Mouse (Mus musculus) lung, adult 2 months (tissue): ENCODE data around the gene Marveld3. TPM values are rescaled to one million over a fixed set of nuclear protein-coding genes. Genes with fewer than 3 reads are reported as not detected.

ENCODE experiments used
- DNase-seq: peaks from one replicate; pipeline ENCODE4 v3.0.0; 2022
- H3K4me1 ChIP-seq: fragments of 200-500 bp; 2 replicates; pipeline ENCODE4 v1.6.1; 2011; ENCODE audit warnings: low read length; ENCODE audit not compliant: control insufficient read depth, insufficient read depth
- H3K4me3 ChIP-seq: fragments of 200-500 bp; replicated peaks from 2 replicates; pipeline ENCODE3; 2011; ENCODE audit warnings: low read depth, mild to moderate bottlenecking, control low read depth, low read length; ENCODE audit errors: extremely low read depth
- CTCF ChIP-seq: fragments of 200-500 bp; IDR thresholded peaks from 2 replicates; pipeline ENCODE4 v1.5.1; 2011; ENCODE audit warnings: mild to moderate bottlenecking, low read length, control low read depth; ENCODE audit not compliant: insufficient read depth
- POLR2A ChIP-seq: fragments of 200-500 bp; IDR thresholded peaks from 2 replicates; pipeline ENCODE4 v1.6.1; 2011; ENCODE audit warnings: low read depth, mild to moderate bottlenecking, control low read depth, low read length, borderline replicate concordance; ENCODE audit errors: extremely low read depth
- WGBS: fragments of 180-500 bp; shearing (Covaris S2); methylation state at CpG from one replicate; pipeline ENCODE4 v1.1.7; 2018; 5-methylcytosine and 5-hydroxymethylcytosine counted together
- polyA plus RNA-seq: library from polyadenylated mRNA; depleted of rRNA; stranded (reverse); fragments of >200 nt; gene quantifications from 2 replicates; pipeline ENCODE4 v1.2.3, GENCODE M21; 2012

Gene Marveld3
- polyA plus RNA-seq, 1 experiment, result 5.9 TPM

DNA sequence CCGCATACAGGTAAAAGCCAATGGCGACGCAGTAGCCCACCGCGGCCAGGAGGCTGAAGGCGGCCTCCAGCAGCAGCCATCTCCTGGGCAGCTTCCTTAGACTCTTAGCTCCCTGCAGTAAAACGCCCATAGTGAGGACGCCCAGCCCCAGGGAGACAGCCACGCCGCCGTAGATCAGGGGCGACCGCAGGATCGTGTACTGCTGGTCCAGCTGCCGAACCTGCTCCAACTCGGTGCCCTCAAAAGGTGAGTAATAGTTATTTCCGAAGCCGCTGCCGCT is 13.8 kb downstream of the Marveld3 start:
- Histone ChIP-seq H3K4me1 (0 out of 2 replicates have a peak, but pooled peaks cover 2% of the 10 kb centered on the region), H3K4me3 (no peak overlapping the region)
- TF ChIP-seq POLR2A (no peak), CTCF (no peak)
- DNase-seq, result no peak
- 14% methylated on average over 19 of the region's 19 CpGs for WGBS

DNA sequence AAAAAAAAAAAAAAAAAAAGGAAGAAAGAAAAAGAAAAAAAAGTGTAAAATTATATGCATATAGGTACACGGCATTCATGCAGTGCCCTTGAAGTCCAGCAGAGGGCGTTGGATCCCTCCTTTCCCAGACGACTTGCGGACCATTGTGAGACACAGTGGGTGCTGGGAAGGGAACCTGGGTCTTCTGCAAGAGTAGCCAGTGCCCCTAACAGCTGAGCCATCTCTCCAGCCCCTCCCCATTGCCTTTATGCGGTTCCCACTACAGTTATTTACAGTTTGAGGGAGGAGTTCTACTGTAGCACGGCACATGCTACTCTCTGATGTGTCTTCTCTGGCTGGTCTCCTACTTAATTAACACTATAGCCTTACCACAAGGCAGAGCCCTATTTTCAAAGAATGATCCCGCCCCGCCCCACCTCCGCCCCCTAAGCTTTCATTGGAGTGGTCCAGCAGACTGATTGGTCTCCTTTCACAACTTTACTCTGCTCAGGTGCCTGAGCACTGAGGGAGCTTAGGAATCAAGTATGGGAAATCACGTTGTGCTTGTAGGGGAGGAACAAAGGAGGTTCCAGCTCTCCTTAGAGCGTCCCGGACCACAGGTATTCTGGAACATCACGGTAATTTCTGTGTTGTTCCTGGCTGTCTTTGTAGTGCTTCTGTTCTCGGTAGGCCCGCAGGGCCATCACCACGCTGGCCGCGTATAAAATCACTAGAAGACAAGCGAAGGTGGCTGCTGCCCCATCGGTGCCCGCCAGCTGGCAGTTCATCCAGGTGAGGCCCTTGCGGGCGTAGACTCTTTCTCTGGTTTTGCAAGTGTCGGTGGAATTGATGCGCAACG is 14.3 kb downstream of the Marveld3 start:
- no peak overlapping the region for H3K4me3 ChIP-seq
- peak; percentile 43 for DNase-seq

GRCm38 (mm10) chr8:109946272-109946671 is 15.7 kb downstream of the Marveld3 start:
- Histone ChIP-seq H3K4me3 (no peak overlapping the region), H3K4me1 (0 out of 2 replicates have a peak, but pooled peaks cover 2% of the 10 kb centered on the region)
- TF ChIP-seq POLR2A (no peak), CTCF (no peak)
- WGBS, result 87% methylated on average over 7 of the region's 7 CpGs
- DNase-seq, result no peak

More for the DNA sequence above, 14.3 kb downstream of the Marveld3 start:
- WGBS, result 10% methylated on average over 26 of the region's 26 CpGs
- TF ChIP-seq POLR2A (no peak), CTCF (peak; percentile 65)
- 0 out of 2 replicates have a peak, but pooled peaks cover 2% of the 10 kb centered on the region for H3K4me1 ChIP-seq

- WGBS, result 50% methylated on average over 7 of the region's 7 CpGs
- H3K4me1 ChIP-seq, result 0 out of 2 replicates have a peak, but pooled peaks cover 2% of the 10 kb centered on the region
- no peak overlapping the region for H3K4me3 ChIP-seq
- TF ChIP-seq POLR2A (no peak), CTCF (no peak)
- DNase-seq, result no peak
Observed at GRCm38 (mm10) chr8:109945694-109946093, 16.3 kb downstream of the Marveld3 start.

- no peak for TF ChIP-seq CTCF
- no peak for TF ChIP-seq POLR2A
- DNase-seq, result no peak
- 48% methylated on average over 9 of the region's 9 CpGs for WGBS
- 0 out of 2 replicates have a peak, but pooled peaks cover 2% of the 10 kb centered on the region for H3K4me1 ChIP-seq
- no peak overlapping the region for H3K4me3 ChIP-seq
Observed at GRCm38 (mm10) chr8:109945153-109945632, 16.8 kb downstream of the Marveld3 start.

DNA sequence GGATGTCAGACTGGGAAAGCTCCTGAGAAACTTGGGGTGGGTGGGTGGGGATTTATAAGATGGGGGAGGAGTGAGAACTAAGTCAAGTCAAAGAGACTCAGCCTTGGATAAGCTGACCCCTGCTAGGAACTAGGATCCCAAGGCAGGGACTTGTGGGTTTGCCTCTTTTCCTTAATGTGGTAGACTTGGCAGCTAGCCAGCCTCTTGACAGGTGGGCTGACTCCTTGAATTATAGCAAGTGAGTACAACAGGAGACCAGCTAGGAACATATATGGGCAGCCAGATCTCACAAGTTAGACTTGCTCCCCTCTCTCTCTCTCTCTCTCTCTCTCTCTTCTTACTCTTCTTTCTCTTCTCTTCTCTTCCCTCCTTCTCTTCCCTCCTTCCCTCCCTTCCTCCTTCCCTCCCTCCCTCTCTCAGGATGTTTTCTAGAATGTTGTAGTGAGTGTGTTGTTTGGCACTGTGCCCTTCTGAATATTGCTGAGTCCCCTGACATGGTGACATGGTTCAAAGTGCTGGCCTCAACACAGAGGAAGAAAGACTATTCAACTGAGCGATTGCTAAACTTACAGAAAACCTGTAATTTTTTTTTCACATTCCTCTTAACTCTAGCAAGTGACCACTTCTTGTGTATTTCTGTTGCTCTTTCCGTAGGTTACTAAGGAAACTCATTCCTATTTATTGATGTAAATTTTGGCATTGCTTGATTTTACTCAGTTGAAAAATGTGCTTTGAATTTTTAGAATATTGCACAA is 20.2 kb downstream of the Marveld3 start:
- TF ChIP-seq CTCF (no peak), POLR2A (no peak)
- 53% methylated on average over 2 of the region's 2 CpGs for WGBS
- H3K4me1 ChIP-seq, result 0 out of 2 replicates have a peak, but pooled peaks cover 2% of the 10 kb centered on the region
- H3K4me3 ChIP-seq, result no peak overlapping the region
- no peak for DNase-seq

DNA sequence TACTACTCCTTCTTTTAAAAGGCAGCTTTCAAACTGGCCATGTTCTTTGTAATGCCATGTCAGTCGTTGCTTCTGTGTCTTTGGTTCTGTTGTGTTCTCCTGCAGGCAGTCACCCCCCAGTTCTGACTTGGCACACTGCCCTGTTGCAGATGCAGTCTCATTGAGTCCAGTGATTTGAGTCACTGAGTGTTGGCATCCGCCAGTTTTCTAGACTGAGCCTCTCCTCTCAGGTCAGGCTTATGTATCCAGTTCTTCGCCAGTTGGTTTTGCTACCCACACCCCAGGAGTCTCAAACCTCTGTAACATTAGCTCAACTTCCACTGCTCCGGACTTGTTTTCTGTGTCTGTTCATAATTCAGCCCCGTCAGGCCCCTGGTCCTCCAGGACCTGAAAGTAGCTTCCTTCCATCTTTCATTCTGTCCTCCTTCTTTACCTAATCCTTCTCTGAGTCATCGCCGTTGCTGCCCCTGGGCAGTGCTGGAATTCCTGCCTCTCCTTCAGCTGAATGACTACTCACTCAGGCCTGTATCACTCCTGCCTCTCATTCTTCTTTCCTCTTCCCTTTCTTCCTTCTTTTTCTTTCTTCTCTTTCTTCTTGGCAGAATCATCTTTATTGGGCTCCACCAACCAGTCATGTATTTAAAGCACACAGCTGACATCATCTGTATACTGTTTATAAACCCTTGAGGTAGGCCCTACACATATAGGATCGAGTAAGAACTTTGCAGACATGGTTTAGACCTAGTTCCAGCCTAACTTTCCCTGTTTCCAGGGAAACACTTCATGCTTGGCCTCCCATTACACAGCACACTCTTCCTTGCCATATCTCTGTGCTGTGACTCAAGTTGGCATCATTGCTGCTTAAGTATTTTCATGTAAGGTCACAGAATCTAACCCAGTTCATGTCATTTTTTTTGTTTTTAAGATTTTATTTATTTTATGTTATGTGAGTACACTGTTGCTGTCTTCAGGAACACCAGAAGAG is 41.3 kb downstream of the Marveld3 start:
- no peak for DNase-seq
- H3K4me1 ChIP-seq, result no peaks in the 10 kb centered on the region
- TF ChIP-seq CTCF (no peak), POLR2A (no peak)
- WGBS, result 74% methylated on average over 8 of the region's 8 CpGs
- H3K4me3 ChIP-seq, result no peak overlapping the region

GRCm38 (mm10) chr8:109917277-109917676 is 44.7 kb downstream of the Marveld3 start:
- Histone ChIP-seq H3K4me3 (no peak overlapping the region), H3K4me1 (no peaks in the 10 kb centered on the region)
- peak; percentile 30 for DNase-seq
- 41% methylated on average over 4 of the region's 4 CpGs for WGBS
- TF ChIP-seq CTCF (peak; percentile 63), POLR2A (no peak)
